Mouse (Mus musculus) erythroblast, adult 5-6 weeks (primary cell): ENCODE measurements around the gene Serinc5. TPM values are rescaled to one million over a fixed set of nuclear protein-coding genes. Genes with fewer than 3 reads are reported as not detected.
A peak's percentile ranks its signal among the peaks of the same experiment; 100 is the strongest.

Source experiments
- ATAC-seq: replicated peaks from 2 replicates; pipeline ENCODE4 v1.8.0; 2016; ENCODE audit warnings: moderate number of reproducible peaks, mild to moderate bottlenecking, moderate TSS enrichment, inconsistent platforms; ENCODE audit not compliant: poor library complexity, low FRiP score, severe bottlenecking
- total RNA-seq, 2 experiments: library from RNA; stranded (forward) in 1 of 2; stranded (reverse) in 1 of 2; fragments of 150-400 nt in 1 of 2; fragments of 200-764, 138-1000 nt in 1 of 2; gene quantifications; 2 replicates each; pipeline versions ENCODE4 v1.2.3 to v1.2.4; 2015 to 2017; ENCODE audit warnings: low replicate concordance in 2 of 2

Gene Serinc5
- total RNA-seq, 2 experiments from 2014 or later = 41.3 to 42.4 TPM

DNA sequence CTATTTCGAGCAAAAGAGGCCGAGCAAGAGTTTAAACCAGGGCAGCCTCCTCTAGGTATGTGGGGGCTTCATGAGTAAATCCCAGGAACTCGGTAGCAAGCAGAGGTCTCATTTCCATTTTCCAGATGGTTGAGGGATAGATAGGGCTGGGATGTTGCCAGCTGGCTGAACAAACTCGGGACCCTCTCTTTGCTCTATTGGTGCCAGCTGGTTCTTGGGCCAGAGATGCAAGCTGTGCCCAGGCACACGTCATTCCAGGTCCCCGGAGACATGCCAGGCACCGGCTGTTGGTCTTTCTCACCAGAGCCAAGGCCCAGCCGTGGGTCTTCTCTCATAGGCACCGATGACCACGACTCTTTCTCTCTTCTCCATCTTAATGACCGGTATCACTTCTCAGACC, 122.8 kb downstream of the Serinc5 start:
- no peak for ATAC-seq

DNA sequence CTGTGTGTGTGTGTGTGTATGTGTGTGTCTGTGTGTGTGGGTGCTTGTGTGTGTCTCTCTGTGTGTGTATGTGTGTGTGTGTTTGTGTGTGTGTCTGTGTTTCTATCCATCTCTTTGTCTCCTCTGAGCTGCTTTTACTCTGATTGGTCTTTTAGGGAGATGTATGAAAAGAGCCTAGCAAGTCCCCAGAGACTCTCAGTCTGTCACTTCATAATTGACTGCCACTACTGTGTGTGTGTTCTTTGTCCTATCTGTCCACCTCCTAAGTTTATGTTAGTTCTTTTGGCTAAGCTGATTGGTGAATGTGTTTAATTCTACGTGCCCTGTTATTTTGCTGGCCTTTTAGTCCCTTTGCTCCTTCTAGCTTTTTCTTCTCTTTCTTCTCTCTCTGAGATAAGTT, 124.8 kb downstream of the Serinc5 start:
- ATAC-seq = no peak

DNA sequence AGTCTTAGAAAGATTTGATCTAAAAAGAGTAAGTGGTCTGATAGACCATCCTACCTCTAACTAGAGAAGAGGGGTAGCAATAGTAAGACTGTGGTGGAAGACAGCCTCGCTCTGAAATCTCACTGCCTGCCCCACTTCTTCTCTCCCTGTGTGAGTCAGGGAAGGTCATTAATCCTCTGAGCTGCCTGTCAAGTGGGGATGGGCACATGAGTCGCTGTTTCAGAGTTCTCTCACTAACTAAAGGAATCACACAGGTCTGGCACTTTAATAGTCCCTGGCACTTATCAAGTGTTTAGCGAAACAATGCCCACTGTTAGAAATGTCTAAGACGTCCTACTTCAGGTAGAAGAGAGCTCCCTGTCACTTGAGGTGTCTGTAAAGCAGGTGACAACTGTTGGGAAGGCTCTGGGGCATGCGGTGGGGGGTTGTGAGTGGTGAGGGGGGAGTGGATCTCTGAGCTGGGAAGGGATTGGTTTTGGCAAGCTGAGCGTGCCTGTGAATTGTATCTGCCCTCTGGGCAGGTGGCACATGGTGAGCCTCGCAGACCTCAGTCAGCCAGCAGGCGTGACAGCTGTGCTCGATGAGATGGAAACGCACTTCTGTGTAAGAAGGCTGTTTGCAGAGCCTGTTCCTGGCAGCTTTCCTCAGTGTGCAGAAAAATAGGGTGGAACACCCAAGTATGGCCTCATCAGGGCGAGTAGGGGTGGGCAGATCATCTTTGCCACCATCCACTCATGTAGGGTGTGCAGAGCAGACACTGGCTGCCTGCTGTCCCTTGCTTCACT, 125.8 kb downstream of the Serinc5 start:
- ATAC-seq = no peak

DNA sequence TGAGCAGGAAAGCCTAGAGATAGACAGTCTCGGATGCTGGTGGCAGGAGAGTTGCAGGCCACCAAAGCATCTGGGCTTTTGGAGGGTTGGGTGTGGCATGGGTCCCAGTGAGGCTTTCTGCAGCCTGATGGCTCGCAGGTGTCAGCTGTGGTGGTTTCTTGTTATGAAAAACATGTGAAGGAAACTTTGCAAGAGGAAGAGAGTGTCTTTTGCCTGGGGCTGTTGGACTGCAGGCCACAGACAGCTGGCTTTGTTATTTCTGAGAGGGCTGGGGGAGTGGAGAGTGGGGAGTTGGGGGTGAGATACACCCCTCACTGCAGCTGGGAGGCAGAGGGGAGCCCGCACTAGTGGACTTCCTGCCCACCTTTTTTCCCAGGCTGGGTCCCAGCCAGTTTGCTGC, 127.9 kb downstream of the Serinc5 start:
- ATAC-seq = no peak

DNA sequence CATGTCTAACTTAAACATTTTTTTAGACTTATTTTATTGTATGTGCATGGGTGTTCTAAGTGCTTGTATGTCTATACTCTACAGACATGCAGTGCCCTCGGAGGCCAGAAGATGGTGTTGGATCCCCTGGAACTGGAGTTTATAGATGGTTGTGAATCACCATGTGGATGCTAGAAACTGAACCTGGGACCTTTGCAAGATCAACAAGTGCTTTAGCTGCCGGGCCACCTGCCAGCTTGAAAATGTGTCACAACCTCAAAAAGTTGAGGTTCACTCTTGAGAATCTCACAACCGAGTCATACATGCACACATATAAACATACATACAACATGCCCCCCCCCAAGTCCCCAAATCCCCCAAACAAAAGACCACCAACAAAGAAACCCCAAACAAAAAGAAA, 129.0 kb downstream of the Serinc5 start:
- ATAC-seq = no peak

DNA sequence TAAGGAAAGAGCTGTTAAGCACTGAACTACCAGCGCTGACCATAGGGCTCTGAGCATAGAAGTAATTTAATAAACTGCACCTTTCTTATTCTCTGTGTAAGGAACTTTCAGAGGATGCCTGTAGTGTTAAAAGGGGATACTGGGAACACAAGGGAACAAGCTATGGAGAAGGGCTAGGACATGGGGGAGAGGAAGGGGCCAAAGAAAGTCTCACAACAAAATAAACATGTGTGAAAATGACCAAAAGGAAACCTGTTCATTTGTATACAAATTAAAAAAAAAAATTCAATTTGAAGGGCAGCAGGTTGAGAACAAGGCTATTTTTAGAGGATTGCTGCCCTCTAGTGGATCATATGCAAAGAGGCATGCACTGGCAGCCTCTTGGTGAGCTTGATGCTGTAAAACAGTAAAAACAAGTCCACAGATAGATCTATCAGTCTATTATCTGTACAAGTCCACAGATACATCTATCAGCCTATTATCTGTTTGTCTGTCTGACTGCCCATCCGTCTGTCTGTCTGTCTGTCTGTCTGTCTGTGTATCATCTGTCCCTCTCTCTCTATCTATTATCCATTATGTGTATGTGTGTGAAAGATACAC, 129.9 kb downstream of the Serinc5 start:
- peak; percentile 75 for ATAC-seq

DNA sequence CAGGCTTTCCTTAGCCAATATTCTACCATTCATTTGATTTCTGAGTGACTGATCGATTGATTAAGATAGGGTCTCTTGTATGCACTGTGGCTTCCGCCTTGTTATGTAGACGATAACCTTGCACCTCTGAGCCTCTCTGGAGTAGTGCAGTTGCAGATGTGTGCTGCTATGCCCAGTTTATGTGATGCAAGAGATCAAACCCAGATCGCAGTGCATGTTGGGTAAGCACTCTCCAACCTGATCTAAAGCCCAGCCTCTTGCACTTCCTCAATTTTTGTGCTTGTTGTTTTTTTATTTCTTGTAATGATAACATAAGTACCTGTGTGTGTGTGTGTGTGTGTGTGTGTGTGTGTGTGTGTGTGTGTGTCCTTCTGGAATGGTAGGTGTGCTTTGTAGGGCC, 132.0 kb downstream of the Serinc5 start:
- ATAC-seq = no peak

DNA sequence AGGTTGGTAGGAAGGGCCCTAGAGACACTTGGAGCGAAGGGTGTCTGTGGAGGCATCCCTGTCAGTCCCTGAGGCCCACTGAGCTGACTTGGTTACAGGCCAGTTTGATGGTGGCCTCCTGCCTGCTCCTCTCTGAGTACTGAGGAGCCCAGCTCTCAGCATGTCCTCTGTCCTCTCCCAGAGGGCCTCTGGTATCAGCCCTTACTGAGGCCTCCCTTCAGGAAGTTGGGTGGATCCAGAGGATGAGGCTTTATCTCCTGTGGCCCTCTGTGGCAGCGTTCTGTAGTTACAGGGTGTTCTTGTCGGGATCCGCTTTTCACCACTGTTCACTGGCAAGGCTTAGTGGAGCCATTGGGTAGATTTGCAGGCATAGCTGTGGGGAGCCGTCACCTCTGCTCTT, 132.4 kb downstream of the Serinc5 start:
- ATAC-seq = no peak

DNA sequence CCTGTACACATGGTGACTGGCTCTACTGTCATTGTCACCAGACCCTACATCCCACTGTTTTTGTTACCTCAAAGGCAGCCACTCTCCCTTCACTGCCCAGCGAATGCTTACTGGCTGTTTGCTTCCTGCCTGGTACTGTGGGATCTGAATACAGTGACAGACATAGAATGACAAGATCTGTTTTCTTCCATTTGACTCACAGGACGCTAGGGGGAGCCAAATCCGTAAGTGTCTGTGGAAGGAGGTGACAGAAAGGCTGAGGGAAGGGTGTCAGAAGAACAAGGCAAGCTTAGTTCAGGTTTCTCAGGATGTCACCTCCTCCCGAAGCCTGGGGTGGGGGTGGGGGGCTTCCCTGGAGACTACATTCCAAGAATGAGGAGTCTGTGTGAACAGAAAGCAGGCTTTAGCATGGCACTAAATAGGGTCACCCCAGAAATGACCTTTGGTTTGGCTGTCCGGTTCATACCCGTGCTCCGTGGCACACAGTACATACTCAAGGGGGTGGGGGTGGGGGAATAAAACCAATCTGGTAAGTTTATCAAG, 140.2 kb downstream of the Serinc5 start:
- peak; percentile 63; the same call in 1 of the 2 replicates for ATAC-seq

DNA sequence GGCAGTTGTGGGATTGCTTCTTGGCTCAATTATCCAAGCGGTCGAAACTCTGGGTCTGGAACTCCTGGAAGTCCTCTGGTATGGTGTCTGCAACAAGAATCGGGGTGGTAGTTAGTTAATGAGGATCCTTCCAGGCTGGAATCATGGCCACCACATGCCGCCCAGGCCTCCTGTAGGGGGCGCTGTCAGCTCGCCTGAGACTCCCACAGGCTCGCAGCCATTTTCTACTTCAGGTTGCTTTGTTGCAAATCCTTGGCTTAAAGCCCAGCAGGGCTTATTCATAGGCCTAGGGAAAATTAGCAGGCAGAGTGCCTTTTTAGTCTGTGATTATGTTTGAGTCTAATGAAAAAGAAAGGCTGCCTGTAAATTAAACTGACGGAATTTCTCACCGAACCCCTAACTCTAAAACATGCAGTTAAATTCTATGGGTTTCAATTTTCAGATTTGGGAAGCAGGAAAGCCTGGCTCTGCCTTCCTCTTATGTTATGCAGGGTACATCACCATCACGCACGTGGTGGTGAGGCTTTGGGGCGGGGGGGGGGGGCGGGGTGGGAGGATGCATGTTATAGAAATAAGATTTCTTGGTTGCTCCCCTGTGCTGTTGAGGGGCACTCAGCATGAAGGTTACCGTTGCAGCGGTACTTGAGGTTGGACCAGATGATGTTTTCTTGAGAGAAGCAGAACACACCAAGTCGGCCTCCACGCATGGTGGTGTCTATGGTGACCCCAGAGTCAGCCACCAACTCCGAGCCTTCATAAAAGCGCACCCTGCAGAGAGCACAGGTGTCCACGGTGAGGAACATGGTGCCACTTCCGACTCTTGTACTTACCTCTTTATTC, 141.1 kb downstream of the Serinc5 start:
- no peak for ATAC-seq

DNA sequence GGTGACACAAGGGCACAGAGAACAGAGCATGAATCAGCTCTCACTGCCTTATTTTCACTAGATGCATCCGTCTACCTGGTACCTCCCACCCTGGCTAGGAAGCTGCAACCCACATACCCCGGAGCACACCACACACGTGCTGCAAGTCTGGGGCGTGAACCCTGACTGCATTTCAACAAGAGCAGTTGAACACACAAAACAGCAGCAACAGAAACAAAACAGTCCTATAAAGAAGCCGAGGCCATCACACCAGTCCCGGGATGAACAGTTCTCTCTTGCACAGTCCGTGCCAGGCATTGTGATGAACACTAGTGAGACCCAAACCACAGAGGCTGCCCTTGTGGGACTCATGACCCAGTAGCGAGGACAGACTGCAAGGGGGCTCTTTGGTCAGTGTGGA, 142.8 kb downstream of the Serinc5 start:
- ATAC-seq = no peak

DNA sequence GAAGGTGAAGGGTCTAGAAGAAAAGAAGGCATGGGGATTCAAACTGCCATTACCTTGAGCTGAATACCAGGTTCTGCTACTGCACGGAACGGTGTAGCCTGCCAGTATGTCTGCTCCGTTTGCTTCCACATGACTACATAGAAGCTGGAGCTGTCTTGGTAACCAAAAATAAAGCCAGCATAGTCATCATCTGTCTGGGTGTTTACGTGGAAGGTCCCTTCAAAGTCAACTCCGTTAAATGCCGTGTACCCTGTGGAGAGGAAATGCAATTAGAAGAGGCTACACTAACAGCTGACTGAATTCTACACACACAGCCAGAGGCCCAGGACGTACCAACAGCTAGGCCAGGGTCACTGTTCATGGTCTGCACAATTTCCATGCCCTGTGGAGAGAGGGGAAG, 144.1 kb downstream of the Serinc5 start:
- no peak for ATAC-seq

DNA sequence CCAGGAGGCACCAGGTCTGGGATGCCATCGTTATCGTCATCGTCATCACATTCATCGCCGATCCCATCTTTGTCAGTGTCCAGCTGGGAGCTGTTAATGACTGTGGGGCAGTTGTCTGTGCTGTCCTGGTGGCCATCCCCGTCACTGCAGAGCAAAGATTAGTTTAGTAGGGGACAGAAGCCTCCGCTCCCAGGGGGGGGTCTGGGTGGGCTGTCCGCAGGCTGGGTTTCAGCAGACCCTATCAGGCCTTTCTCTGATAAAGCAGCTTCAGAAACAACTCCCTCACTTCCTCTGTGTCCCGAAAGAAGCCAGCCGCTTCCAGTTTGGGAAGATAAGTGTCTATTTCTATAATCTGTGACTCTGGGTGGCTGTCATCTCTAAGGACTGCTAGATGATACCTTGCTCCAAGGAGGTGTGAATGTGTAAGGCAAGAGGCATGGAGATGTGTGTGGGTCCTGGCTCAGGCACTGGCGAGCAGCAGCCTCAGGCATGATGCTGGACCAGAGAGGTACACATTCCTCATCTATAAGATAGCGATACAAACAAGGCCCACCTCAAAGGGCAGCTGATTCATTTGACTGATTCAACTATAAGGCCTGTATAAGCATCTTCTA, 147.2 kb downstream of the Serinc5 start:
- no peak for ATAC-seq

DNA sequence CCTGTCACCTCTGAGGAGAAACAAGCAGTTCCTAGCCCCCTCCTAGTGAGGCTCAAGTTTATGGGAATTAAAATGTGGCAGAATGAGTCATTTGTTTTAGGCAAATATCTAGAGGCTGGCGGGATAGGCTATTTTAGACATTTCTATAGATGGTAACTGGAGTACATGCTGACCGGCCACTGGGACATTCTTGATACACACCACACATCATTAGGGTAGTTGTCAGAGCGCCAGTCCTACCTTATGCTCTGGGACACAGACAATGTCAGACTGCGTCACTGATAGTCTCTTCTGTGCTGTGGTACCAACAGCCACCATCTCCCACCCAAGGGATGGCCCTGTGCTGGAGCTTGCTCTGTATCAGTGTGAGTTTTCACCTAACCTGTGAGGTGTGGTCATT, 148.2 kb downstream of the Serinc5 start:
- ATAC-seq = no peak

DNA sequence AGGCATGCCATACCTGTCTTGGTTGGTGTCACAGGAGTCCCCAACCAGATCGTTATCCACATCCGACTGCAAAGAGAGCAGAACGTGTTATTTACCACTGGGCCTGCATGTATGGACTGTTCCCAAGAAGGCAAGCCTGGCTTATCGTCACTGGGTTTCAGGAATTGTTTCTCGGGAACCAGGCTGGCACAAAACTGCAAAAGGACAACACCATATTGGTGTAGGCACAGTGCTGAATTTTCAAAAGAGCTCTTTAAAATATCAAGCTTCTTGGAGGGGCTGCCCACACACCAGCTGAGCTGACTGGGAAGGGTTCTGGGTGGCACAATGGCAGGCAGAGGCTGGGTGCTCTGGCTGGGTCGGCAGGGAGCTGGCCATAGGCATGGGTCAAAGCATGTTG, 149.6 kb downstream of the Serinc5 start:
- ATAC-seq = no peak

Other genes with a start within 250 kb of the Serinc5 start
- not detected in 2 replicates for gene Ankrd34b, start 185.2 kb upstream of the Serinc5 start, total RNA-seq (2015; ENCODE audit: low replicate concordance)
- not detected in 2 replicates for gene Ankrd34b, start 185.2 kb upstream of the Serinc5 start, total RNA-seq (2017; ENCODE audit: low replicate concordance)
- gene Fam151b, start 127.1 kb upstream of the Serinc5 start, total RNA-seq (2015; ENCODE audit: low replicate concordance) = 2.5 TPM in 1 of 2 replicates, not detected in the other
- 0.85 and 4.2 TPM in 2 replicates for gene Fam151b, start 127.1 kb upstream of the Serinc5 start, total RNA-seq (2017; ENCODE audit: low replicate concordance)
- 0.96 and 5.0 TPM in 2 replicates for gene Zfyve16, start 80.2 kb upstream of the Serinc5 start, total RNA-seq (2015; ENCODE audit: low replicate concordance)
- 3.2 and 4.6 TPM in 2 replicates for gene Zfyve16, start 80.2 kb upstream of the Serinc5 start, total RNA-seq (2017; ENCODE audit: low replicate concordance)
- not detected in 2 replicates for gene Spz1, start 34.9 kb upstream of the Serinc5 start, total RNA-seq (2015; ENCODE audit: low replicate concordance)
- not detected in 2 replicates for gene Spz1, start 34.9 kb upstream of the Serinc5 start, total RNA-seq (2017; ENCODE audit: low replicate concordance)
- gene Thbs4, start 183.7 kb downstream of the Serinc5 start, total RNA-seq (2015; ENCODE audit: low replicate concordance) = not detected in 2 replicates
- not detected in 2 replicates for gene Thbs4, start 183.7 kb downstream of the Serinc5 start, total RNA-seq (2017; ENCODE audit: low replicate concordance)
- 0.63 and 7.3 TPM in 2 replicates for gene Mtx3, start 233.7 kb downstream of the Serinc5 start, total RNA-seq (2015; ENCODE audit: low replicate concordance)
- gene Mtx3, start 233.7 kb downstream of the Serinc5 start, total RNA-seq (2017; ENCODE audit: low replicate concordance) = 0.60 and 0.98 TPM in 2 replicates